Mouse (Mus musculus) liver, postnatal 0 days (tissue): ENCODE measurements around the gene Thbs2.

Source experiments
- CTCF ChIP-seq: sonication (generic); IDR thresholded peaks from 2 replicates; pipeline ENCODE4 v1.5.1; 2016; ENCODE audit warnings: antibody characterized with exemption, low read depth
- EP300 ChIP-seq: IDR thresholded peaks from 2 replicates; pipeline ENCODE4 v1.6.1; 2016; ENCODE audit warnings: antibody characterized with exemption, low read depth, mild to moderate bottlenecking

DNA sequence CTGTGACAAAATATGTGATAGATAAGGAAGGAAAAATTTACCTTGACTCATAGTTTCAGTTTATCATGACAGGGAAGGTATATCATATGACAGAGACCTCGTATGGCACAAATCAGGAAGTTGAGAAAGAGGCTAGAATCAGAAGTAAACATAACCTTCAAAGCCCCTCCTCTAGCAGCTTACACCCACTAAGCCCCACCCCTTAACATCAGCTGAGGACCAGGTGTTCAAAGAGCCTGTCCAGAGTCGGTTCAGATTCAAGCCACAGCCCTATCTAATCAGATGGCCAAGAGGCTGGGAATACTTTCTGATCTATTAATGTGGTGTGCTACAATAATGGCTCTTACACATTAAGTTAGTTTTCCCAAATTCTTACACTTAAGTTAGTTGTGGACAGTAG is 30.8 kb upstream of the Thbs2 start:
- TF ChIP-seq CTCF (no peak), EP300 (no peak)
